Mouse (Mus musculus): ENCODE data around the gene Minpp1.

Gene Minpp1

DNA sequence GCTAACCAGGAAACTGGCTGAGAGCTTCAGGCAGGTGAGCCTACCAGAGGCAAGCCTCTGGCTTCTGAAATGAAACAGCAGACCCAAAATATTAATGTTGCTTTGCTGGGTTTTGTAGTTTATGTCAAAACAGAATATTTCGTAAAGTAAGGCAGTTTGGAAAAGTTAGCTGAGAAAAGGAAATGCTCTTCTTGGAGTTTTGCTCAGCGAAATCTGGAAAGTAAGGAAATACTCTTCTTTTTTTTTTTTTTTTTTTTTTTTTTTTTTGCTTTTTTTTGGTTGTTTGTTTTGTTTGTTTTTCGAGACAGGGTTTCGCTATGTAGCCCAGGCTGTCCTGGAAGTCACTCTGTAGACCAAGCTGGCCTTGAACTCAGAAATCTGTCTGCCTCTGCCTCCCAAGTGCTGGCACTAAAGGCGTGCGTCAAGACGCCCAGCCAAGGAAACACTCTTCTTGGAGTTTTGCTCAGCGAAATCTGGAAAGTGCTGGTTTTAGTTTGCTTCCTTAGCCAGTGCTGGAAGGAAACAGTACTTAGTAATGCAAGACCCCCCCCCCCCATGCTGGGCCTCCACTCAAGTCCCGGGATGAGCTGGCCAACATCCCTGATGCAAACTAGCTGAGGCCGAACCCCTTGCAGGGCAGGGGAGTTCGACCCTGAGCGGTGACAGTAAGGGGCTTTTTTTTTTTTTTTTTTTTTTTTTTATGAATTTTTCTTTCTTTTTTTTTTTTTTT is 3.8 kb downstream of the Minpp1 start:
- 72% methylated on average over 12 of the region's 12 CpGs for WGBS

DNA sequence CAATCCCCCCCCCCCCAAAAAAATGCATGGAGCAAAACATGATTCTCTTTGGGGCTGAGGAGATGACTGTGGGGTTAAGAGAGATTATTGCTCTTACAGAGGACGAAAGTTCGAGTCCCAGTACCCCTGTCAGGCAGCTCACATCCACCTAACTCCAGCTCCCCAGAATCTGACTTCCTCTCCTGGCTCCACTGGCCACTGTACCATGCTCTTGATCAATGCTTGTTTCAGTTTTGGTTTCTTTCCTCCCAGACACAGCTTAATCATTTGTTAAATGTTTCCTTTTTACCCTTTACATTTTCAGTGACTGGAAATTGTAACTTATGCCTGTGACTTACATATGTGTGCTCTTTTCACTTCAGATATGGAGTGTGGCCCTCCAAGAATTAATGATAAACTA is 5.4 kb downstream of the Minpp1 start:
- WGBS: 89% methylated on average over 2 of the region's 2 CpGs

DNA sequence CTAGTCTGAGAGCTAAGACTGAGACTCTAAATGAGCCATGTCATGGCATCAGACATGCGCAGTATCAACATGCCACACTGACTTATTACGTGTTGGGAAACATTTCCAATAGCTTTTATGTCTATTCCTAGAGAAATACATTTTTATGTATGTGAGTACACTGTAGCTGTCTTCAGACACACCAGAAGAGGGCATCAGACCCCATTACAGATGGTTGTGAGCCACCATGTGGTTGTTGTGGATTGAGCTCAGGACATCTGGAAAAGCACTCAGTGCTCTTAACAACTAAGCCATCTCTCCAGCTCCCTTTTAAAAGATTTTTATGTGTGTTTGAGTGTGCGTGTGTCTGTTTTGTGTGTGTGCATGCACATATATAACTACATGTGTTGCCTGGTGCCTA is 6.8 kb downstream of the Minpp1 start:
- 90% methylated on average over 3 of the region's 3 CpGs for WGBS

DNA sequence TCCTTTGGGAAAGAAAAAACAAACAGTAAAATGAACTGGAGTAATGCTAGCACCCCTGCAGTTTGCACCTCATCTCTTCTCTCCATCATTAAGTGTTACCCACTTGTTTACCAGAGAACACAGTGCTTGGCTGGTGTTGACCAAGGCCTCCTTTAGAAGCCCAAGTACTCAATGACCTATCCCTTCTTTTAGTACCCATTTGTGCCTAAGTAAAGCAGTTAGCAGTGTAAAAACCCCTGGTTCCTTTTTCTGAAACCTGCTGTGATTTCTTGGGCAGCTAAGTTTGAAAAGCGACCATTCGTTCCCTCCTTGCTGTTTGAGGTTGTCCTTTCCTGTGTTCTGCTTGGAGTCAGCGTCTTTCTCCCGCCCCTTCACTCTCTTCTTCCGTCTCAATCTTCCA is 7.4 kb downstream of the Minpp1 start:
- 59% methylated on average over 5 of the region's 5 CpGs for WGBS

DNA sequence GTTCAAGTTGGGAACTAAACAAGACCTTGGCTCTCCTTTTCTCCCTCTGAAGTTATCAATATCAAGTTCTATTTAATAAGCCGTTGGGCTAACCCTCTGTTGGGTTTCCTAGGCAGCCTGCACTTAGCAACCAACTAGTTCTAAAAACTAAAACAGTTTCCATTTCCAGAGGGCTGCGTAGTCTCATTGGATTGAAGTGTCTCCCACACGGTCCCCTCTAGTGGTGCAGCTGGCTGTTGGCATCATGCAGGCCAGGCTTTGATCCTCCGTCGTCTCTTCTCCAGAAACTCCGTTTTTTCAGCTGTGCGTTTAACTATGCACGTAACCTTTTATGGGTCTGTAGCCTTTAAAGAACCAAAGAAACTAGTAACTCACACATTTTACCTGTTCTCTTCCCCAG is 7.9 kb downstream of the Minpp1 start:
- WGBS: 47% methylated on average over 8 of the region's 8 CpGs

DNA sequence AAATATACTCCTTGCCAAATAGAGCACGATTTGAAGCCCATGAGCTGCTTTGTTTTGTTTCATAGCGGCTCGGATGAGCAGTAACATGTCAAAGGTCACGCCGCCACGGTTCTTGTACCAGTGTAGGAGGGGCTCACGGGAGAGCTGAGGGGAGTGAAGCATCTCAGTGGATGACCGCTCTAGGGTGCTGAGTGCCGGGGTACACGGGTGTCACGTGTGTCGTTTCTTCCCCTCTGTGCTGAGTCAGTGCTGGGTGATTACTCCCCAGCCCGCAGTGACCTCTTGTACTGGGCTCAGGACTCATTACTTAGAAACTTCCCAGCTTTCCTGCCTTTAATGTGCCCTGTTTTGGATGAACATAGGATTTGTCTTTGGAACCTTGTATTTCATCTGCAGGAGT is 9.0 kb downstream of the Minpp1 start:
- WGBS: 93% methylated on average over 13 of the region's 13 CpGs

GRCm38 (mm10) chr19:32495034-32495433 is 9.5 kb downstream of the Minpp1 start:
- 76% methylated on average over 11 of the region's 11 CpGs for WGBS

GRCm38 (mm10) chr19:32497411-32497810 is 11.8 kb downstream of the Minpp1 start:
- WGBS: 51% methylated on average over 6 of the region's 6 CpGs

- 99% methylated on average over 5 of the region's 5 CpGs for WGBS
Measured at GRCm38 (mm10) chr19:32498002-32498401, 12.4 kb downstream of the Minpp1 start.

- WGBS: 73% methylated on average over 6 of the region's 6 CpGs
Measured at GRCm38 (mm10) chr19:32501414-32501813, 15.8 kb downstream of the Minpp1 start.

GRCm38 (mm10) chr19:32506081-32506480 is 20.5 kb downstream of the Minpp1 start:
- WGBS: 83% methylated on average over 8 of the region's 8 CpGs

DNA sequence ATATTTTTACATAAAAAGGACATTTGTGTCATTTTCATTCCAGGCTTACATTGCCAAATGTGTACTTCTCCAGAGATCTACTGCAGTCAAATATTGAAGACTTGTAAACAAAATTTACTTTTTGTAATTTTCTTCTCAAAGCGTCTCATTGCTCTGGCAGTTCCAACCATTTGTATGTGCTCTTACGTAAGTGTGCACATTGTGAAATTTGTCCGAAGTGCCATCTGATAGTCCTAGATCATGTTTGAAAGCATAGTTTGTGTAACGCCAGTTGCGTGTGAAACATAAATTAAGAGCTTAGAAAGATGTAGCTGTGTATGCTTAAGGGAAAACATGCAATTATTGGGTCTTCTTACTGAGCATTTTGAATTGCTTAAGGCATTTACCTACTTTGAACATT is 20.9 kb downstream of the Minpp1 start:
- 70% methylated on average over 5 of the region's 5 CpGs for WGBS

DNA sequence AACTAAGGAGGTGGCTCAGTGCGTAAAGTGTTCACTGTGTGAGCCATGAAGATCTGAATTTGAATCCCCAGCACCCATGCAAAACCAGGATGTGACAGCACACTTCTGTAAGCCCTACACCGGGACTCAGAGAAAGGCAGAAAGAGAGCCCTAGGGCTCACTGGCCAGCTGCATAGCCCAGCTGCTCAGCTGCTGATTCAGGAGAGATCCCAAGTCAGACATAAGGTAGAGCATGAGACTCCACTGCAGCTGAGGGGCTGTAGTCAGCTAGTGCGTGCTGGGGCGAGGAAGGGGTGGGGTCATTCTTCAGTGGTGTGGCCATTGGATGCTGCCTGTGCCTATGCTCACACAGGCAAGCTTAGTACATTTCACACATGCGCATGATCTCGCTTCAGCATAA is 21.5 kb downstream of the Minpp1 start:
- 79% methylated on average over 6 of the region's 6 CpGs for WGBS

DNA sequence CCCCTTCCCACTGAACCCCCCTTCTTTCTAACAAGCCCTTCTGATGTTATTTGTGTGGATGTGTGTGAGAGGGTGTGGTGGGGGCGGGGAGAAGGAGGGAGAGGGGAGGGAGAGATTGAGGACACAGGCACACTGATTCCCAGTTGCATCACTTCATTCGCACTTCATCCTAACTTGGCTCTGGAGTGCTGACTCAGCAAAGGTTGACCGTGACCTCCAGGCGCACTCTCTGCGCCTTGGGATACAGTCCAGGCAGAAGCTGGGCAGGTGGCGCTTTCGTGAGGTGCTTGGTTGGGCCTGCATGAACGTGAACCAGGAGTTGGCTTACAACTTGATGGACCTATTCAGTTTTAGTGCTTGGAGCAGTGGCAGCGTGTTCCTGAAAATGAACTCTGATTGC is 22.0 kb downstream of the Minpp1 start:
- 92% methylated on average over 9 of the region's 9 CpGs for WGBS

DNA sequence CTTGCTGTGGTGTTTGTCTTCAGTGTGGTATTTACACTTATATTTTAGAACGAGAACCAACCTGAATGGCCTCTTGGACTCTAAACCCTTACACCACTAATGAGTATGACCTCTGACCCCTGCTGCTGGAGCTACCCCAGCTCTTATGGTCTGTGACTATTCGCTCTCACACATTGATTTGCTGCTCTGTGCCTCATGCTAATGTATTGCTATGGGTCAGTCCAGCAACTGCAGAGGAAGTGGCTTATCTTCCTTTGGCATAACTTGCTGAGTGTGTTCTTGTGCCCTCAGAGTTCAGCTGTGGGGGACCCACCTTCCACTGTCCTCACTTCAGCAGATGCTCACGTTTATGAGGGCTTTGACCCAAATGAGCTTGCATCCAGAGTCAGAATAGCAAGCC is 24.7 kb downstream of the Minpp1 start:
- 90% methylated on average over 3 of the region's 3 CpGs for WGBS

GRCm38 (mm10) chr19:32510962-32511361 is 25.4 kb downstream of the Minpp1 start:
- 97% methylated on average over 6 of the region's 6 CpGs for WGBS

GRCm38 (mm10) chr19:32512518-32512917 is 26.9 kb downstream of the Minpp1 start:
- WGBS: 52% methylated on average over 1 of the region's 1 CpGs

DNA sequence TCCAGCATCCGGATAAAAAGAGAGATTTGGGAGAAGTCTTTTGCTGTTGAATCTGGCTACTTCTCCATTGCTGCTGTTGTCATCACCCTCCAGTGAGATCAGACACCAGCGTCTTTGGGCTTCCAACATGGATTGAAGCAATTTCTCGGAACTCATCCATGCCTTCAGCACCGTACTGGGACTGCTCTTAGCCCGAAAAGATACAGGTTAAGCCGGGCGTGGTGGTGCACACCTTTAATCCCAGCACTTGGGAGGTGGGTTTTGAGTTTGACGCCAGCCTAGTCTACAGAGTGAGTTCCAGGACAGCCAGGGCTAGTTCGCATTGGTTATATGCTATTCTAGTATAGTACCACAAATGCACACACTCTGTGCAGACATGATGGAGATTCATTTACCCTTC is 31.0 kb downstream of the Minpp1 start:
- 98% methylated on average over 9 of the region's 9 CpGs for WGBS

DNA sequence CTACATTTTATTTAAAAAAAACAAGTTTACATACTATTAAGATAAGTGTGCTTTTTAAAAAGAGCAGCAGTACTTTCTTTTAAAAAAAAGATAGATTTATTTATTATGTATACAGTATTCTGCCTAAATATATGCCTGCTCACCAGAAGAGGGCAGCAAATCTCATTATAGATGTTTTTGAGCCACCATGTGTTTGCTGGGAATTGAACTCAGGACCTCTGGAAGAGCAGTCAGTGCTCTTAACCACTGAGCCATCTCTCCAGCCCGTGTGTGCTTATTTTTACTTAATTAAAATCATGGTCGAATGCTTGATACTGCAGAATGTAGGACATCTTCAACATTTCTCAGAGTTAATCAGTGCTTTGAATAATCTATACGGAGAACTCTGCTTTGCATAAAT is 35.9 kb downstream of the Minpp1 start:
- 62% methylated on average over 3 of the region's 3 CpGs for WGBS

- 91% methylated on average over 5 of the region's 5 CpGs for WGBS
Measured at GRCm38 (mm10) chr19:32522247-32522646, 36.7 kb downstream of the Minpp1 start.

- 63% methylated on average over 8 of the region's 8 CpGs for WGBS
Measured at GRCm38 (mm10) chr19:32522753-32523307, 37.3 kb downstream of the Minpp1 start.

DNA sequence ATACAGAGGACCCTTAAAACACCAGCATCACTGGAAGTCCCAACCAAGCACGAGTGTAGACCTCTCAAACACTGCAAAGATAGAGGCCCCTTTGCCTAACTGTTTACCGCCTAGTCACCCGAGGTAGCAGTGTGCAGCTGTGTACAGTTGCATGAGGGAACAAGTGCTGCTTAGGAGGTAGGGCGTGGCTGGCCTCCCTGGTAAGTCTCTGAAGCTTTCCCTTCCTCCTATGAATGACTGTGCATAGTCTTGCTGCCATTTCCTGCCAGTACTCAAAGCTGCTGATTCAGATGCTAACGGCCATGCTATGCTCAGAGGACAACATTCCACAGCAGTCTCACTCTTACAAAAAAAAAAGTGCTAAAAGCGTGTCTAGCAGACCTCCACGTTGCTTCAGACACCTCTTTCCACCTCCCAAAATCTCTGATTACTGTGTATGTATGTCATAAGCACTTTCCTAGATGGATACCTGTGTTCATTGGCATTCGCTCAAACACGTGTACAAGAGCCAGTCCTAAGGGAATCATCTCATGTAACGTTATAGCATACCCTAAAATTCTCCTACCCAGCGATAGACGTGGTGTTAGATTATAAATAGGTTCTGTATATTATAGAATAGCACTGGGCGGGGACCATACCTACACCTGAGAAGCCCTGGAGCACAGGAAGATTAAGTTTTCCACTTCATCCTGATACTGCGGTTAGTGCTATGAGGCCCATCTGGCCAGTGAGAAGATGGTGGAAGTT is 38.4 kb downstream of the Minpp1 start:
- 76% methylated on average over 14 of the region's 14 CpGs for WGBS

- 62% methylated on average over 3 of the region's 3 CpGs for WGBS
Measured at GRCm38 (mm10) chr19:32524516-32524860, 38.9 kb downstream of the Minpp1 start.
